Mouse (Mus musculus): ENCODE data around the gene Pogz. TPM values are rescaled to one million over a fixed set of nuclear protein-coding genes. Genes with fewer than 3 reads are reported as not detected.

The Pogz gene
- polyA plus RNA-seq, 1 experiment from 2014 or later = 21.5 TPM

DNA sequence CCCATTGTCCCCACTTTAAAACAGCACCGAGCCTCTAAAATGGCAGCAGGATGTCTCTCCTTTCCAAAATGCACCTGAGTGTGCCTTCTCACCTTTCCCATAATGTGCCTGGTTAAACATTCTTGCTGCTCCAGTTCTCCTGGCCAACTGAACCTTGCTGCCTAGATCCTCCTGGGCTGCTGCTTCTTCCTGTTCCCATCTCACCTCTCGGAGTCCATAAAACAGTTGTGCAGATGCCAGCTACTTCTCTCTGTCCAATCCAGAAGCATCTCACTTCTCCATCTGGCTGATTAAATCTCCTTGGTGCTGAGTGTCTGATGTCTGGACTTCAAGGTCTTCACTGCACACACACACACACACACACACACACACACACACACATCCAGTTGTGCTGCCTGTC lies 19.6 kb upstream of the Pogz start:
- Histone ChIP-seq H3K9me3 (replicated peaks; ENCODE audit: control insufficient read depth, low read length) (no peaks in the 10 kb centered on the region), H3K27me3 (ENCODE audit: control insufficient read depth, insufficient read depth, low read length) (no peaks in the 10 kb centered on the region), H3K9ac (replicated peaks; ENCODE audit: low read length) (no peak overlapping the region), H3K36me3 (replicated peaks; ENCODE audit: control insufficient read depth, insufficient read depth, low read depth, low read length) (no peaks in the 10 kb centered on the region), H3K4me3 (ENCODE audit: low read depth, low read length) (no peak overlapping the region), H3K4me1 (ENCODE audit: control insufficient read depth, insufficient read depth, low read length) (no peaks in the 10 kb centered on the region), H3K4me2 (ENCODE audit: low read depth, low read length) (no peak overlapping the region), H3K27ac (replicated peaks; ENCODE audit: low read depth, low read length) (no peak overlapping the region)
- DNase-seq (ENCODE audit: low spot score) = no peak
- 84% methylated on average over 2 of the region's 2 CpGs for WGBS
- ATAC-seq (replicated peaks; ENCODE audit: insufficient number of reproducible peaks, low FRiP score, low TSS enrichment, low read depth) = no peak

DNA sequence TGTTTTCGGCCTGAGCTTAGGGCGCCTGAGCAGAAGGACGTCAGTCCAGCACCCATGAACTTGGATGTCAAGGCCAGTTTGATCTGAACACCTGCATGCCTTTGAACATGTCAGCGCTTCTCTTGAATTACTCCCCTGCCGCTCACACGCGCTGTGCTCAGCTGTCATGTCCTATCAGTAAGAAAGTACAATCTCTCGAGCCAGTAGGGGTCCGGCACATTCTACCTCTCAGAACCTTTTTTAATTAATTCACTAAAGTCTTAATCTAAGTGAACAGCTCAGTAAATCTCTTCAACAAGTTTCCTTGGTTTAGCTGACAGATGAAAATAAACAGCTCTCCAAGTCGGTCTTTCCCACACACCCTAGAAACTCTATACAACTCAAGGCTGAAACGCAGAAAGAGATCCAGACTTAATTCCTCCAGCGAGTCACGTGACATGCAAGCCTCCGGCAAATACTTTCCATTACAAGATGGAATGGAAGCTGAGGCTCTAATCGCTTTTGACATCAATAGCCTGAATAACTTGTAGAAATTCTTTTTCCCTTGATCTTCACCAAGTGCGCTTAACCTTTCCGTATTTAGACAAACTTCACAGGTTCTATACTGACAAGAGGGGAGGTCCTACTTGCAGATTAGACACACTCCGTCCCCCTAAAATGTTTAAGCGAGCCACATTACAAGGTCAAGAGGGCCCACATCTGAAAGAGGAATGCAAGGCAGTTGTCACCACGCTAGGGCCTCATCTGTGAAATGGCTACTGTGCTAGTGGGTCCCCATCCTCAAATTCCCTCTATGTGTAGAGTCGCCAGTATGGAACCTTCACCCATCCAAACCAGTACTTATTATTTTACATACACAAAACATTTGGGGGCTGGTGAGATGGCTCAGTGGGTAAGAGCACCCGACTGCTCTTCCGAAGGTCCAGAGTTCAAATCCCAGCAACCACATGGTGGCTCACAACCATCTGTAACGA lies 17.6 kb upstream of the Pogz start:
- Histone ChIP-seq H3K9ac (replicated peaks; ENCODE audit: low read length) (no peak overlapping the region), H3K27ac (replicated peaks; ENCODE audit: low read depth, low read length) (no peak overlapping the region), H3K4me2 (ENCODE audit: low read depth, low read length) (no peak overlapping the region), H3K9me3 (replicated peaks; ENCODE audit: control insufficient read depth, low read length) (no peaks in the 10 kb centered on the region), H3K4me1 (ENCODE audit: control insufficient read depth, insufficient read depth, low read length) (no peaks in the 10 kb centered on the region), H3K36me3 (replicated peaks; ENCODE audit: control insufficient read depth, insufficient read depth, low read depth, low read length) (no peaks in the 10 kb centered on the region), H3K27me3 (ENCODE audit: control insufficient read depth, insufficient read depth, low read length) (no peaks in the 10 kb centered on the region), H3K4me3 (ENCODE audit: low read depth, low read length) (no peak overlapping the region)
- 51% methylated on average over 23 of the region's 24 CpGs for WGBS
- DNase-seq (ENCODE audit: low spot score) (peak; percentile 77), ATAC-seq (replicated peaks; ENCODE audit: insufficient number of reproducible peaks, low FRiP score, low TSS enrichment, low read depth) (peak; percentile 77)

DNA sequence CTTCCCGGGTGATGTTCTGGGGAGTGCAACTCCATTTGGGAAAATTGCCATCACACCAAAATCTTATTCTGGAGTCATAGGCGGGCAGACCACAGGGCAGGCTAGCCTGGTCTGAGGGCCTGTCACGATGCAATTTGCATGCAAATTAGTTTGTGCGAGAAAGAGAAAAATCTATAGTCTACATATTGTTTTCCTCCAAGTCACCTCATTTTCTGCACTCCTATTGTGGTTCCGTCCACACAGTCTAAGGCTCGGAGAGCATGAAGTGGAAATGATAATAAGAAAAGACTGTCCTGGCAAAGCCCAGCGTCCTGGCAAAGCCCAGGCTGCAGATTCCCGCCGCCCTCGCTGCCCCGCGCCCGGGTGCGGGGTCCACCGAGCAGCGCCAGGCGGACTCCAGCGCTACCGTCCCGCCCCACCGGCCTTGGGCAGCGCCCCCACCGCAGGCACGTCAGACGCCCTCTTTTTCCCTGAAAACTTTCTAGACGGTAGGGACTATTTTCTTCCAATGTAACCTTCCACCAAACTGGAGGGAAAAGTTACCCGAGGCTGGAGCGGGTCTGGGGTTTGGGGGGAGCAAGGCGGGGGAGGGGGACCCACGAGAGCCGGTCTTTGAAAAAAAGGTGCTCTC lies 16.2 kb upstream of the Pogz start:
- peak; percentile 89 for DNase-seq (ENCODE audit: low spot score)
- Histone ChIP-seq H3K4me2 (ENCODE audit: low read depth, low read length) (peak overlapping the region; percentile 78), H3K9ac (replicated peaks; ENCODE audit: low read length) (peak overlapping the region; percentile 89), H3K9me3 (replicated peaks; ENCODE audit: control insufficient read depth, low read length) (no peaks in the 10 kb centered on the region), H3K4me1 (ENCODE audit: control insufficient read depth, insufficient read depth, low read length) (no peaks in the 10 kb centered on the region), H3K27me3 (ENCODE audit: control insufficient read depth, insufficient read depth, low read length) (no peaks in the 10 kb centered on the region), H3K36me3 (replicated peaks; ENCODE audit: control insufficient read depth, insufficient read depth, low read depth, low read length) (no peaks in the 10 kb centered on the region), H3K4me3 (ENCODE audit: low read depth, low read length) (peak overlapping the region; percentile 54), H3K27ac (replicated peaks; ENCODE audit: low read depth, low read length) (0 out of 2 replicates have a peak overlapping the region, but pooled peaks have one; percentile 43)
- peak; percentile 49; the same call in 1 of the 2 replicates for ATAC-seq (replicated peaks; ENCODE audit: insufficient number of reproducible peaks, low FRiP score, low TSS enrichment, low read depth)
- WGBS = 3% methylated on average over 31 of the region's 31 CpGs

DNA sequence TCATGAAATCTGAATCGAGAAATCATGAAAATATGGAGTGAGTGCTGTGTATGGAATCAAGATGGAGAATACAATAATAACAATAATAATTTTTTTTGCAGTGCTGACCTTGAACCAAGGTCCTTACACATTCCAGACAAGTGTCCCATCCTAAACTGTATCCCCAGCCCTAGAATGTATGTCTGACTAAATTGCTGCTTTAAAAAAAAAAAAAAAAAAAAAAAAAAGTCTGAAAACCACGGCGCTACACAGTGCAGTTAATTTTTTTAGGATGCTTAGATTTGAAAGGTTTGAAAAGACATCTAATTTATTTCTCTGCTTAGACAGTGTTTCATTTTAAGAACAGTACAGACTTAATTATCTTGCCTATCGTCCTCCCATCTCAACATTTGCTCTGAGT lies 15.3 kb upstream of the Pogz start:
- Histone ChIP-seq H3K4me1 (ENCODE audit: control insufficient read depth, insufficient read depth, low read length) (no peaks in the 10 kb centered on the region), H3K9me3 (replicated peaks; ENCODE audit: control insufficient read depth, low read length) (no peaks in the 10 kb centered on the region), H3K4me3 (ENCODE audit: low read depth, low read length) (no peak overlapping the region; the same call in 1 of the 2 replicates), H3K4me2 (ENCODE audit: low read depth, low read length) (no peak overlapping the region), H3K27ac (replicated peaks; ENCODE audit: low read depth, low read length) (no peak overlapping the region), H3K9ac (replicated peaks; ENCODE audit: low read length) (no peak overlapping the region; the same call in 1 of the 2 replicates), H3K36me3 (replicated peaks; ENCODE audit: control insufficient read depth, insufficient read depth, low read depth, low read length) (no peaks in the 10 kb centered on the region), H3K27me3 (ENCODE audit: control insufficient read depth, insufficient read depth, low read length) (no peaks in the 10 kb centered on the region)
- DNase-seq (ENCODE audit: low spot score) = no peak
- no peak for ATAC-seq (replicated peaks; ENCODE audit: insufficient number of reproducible peaks, low FRiP score, low TSS enrichment, low read depth)
- WGBS = 90% methylated on average over 4 of the region's 4 CpGs

DNA sequence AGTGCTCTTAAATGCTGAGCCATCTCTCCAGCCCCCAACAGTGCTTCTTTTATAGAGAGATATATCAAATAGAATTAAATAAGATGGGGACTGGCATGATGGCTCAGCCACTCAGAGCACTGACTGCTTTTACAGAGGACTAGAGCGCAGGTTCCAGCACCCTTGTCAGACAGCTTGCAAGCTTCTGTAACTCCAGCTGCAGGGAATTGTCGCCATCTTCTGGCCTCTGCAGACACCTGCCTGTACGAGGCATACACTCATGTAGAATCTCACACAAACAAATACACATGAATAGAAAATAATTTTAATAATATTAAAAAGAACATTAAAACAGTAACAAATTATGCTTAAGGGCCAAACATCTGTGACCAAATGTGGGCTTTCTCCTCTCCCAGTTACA lies 13.3 kb upstream of the Pogz start:
- Histone ChIP-seq H3K4me3 (ENCODE audit: low read depth, low read length) (no peak overlapping the region), H3K4me1 (ENCODE audit: control insufficient read depth, insufficient read depth, low read length) (no peaks in the 10 kb centered on the region), H3K27ac (replicated peaks; ENCODE audit: low read depth, low read length) (no peak overlapping the region), H3K36me3 (replicated peaks; ENCODE audit: control insufficient read depth, insufficient read depth, low read depth, low read length) (no peaks in the 10 kb centered on the region), H3K4me2 (ENCODE audit: low read depth, low read length) (no peak overlapping the region), H3K9me3 (replicated peaks; ENCODE audit: control insufficient read depth, low read length) (no peaks in the 10 kb centered on the region), H3K9ac (replicated peaks; ENCODE audit: low read length) (no peak overlapping the region), H3K27me3 (ENCODE audit: control insufficient read depth, insufficient read depth, low read length) (no peaks in the 10 kb centered on the region)
- 77% methylated on average over 3 of the region's 3 CpGs for WGBS
- ATAC-seq (replicated peaks; ENCODE audit: insufficient number of reproducible peaks, low FRiP score, low TSS enrichment, low read depth) (no peak), DNase-seq (ENCODE audit: low spot score) (no peak)

DNA sequence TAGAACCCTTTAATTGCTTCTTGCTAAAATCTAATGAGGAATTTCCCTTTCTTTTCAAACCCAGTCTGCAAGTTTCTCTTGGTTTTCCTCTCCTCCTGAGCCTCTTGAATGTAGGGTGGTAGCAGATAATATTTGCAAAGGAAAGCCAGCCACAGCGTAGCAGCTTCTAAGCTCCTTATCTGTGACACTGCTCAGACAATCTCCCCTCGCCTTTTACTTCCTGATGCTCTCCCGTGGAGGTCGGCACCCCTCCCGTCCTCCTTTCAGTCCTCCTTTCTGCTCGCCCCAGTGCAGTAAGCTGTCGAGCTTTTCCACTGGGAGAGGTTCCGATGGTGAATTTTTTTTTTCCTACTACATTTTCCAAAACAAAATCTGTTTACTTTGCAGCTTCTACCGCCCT lies 5.3 kb upstream of the Pogz start:
- ATAC-seq (replicated peaks; ENCODE audit: insufficient number of reproducible peaks, low FRiP score, low TSS enrichment, low read depth) = no peak
- H3K4me3 ChIP-seq (ENCODE audit: low read depth, low read length) = no peak overlapping the region

DNA sequence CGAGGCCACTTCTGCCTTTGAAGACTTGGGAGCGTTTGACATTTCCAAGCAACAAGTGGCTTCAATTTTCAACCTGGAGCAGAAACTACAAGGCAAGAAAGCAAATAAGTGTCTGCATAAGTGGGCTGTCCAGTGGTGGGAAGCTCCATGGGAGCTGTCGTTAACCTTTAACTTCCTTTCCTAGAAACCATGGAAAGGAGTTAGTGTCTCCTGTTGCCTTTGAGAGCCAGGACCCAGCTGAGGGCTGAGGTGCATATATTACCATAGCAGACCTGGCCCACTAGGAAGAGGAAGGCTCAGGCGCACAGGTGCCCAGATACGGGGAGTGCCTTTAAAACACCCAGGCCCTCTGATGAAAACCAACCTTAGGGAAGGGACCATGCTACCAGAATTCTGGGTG lies 4.7 kb upstream of the Pogz start:
- H3K36me3 ChIP-seq (replicated peaks; ENCODE audit: control insufficient read depth, insufficient read depth, low read depth, low read length) = no peaks in the 10 kb centered on the region
- no peak overlapping the region for H3K4me3 ChIP-seq (ENCODE audit: low read depth, low read length)
- H3K9ac ChIP-seq (replicated peaks; ENCODE audit: low read length) = no peak overlapping the region
- no peaks in the 10 kb centered on the region for H3K9me3 ChIP-seq (replicated peaks; ENCODE audit: control insufficient read depth, low read length)
- H3K4me1 ChIP-seq (ENCODE audit: control insufficient read depth, insufficient read depth, low read length) = no peaks in the 10 kb centered on the region
- no peaks in the 10 kb centered on the region for H3K27me3 ChIP-seq (ENCODE audit: control insufficient read depth, insufficient read depth, low read length)
- no peak overlapping the region for H3K4me2 ChIP-seq (ENCODE audit: low read depth, low read length)
- WGBS = 74% methylated on average over 5 of the region's 5 CpGs
- no peak for DNase-seq (ENCODE audit: low spot score)
- no peak overlapping the region for H3K27ac ChIP-seq (replicated peaks; ENCODE audit: low read depth, low read length)
- ATAC-seq (replicated peaks; ENCODE audit: insufficient number of reproducible peaks, low FRiP score, low TSS enrichment, low read depth) = no peak

More for the DNA sequence above, 5.3 kb upstream of the Pogz start:
- Histone ChIP-seq H3K4me2 (ENCODE audit: low read depth, low read length) (no peak overlapping the region), H3K4me1 (ENCODE audit: control insufficient read depth, insufficient read depth, low read length) (no peaks in the 10 kb centered on the region), H3K36me3 (replicated peaks; ENCODE audit: control insufficient read depth, insufficient read depth, low read depth, low read length) (no peaks in the 10 kb centered on the region), H3K27ac (replicated peaks; ENCODE audit: low read depth, low read length) (no peak overlapping the region), H3K9me3 (replicated peaks; ENCODE audit: control insufficient read depth, low read length) (no peaks in the 10 kb centered on the region), H3K9ac (replicated peaks; ENCODE audit: low read length) (no peak overlapping the region), H3K27me3 (ENCODE audit: control insufficient read depth, insufficient read depth, low read length) (no peaks in the 10 kb centered on the region)
- 20% methylated on average over 9 of the region's 9 CpGs for WGBS
- DNase-seq (ENCODE audit: low spot score) = no peak

DNA sequence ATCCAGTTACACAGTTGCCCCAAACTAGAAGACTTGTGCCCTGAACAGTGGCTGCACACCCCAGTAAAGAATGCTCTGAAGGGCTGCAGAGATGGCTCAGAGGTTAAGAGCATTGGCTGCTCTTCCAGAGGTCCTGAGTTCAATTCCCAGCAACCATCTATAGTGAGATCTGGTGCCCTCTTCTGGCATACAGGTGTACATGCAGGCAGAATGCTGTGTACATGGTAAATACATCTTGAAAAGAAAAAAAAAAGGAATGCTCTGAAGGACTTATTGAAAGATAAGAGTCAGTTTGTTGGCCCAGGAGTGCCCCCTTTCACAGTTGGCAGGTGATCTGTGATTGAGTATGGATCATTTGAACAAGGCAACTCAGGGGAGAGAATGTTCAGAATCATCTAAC lies 4.0 kb upstream of the Pogz start:
- no peaks in the 10 kb centered on the region for H3K9me3 ChIP-seq (replicated peaks; ENCODE audit: control insufficient read depth, low read length)
- no peak overlapping the region for H3K9ac ChIP-seq (replicated peaks; ENCODE audit: low read length)
- DNase-seq (ENCODE audit: low spot score) (no peak), ATAC-seq (replicated peaks; ENCODE audit: insufficient number of reproducible peaks, low FRiP score, low TSS enrichment, low read depth) (no peak)
- H3K27ac ChIP-seq (replicated peaks; ENCODE audit: low read depth, low read length) = no peak overlapping the region
- H3K4me1 ChIP-seq (ENCODE audit: control insufficient read depth, insufficient read depth, low read length) = no peaks in the 10 kb centered on the region
- no peaks in the 10 kb centered on the region for H3K36me3 ChIP-seq (replicated peaks; ENCODE audit: control insufficient read depth, insufficient read depth, low read depth, low read length)
- no peak overlapping the region for H3K4me3 ChIP-seq (ENCODE audit: low read depth, low read length)
- H3K27me3 ChIP-seq (ENCODE audit: control insufficient read depth, insufficient read depth, low read length) = no peaks in the 10 kb centered on the region
- H3K4me2 ChIP-seq (ENCODE audit: low read depth, low read length) = no peak overlapping the region
